Mouse (Mus musculus) cerebellum, adult 18-20 months (tissue): ENCODE measurements at regions not wholly inside any gene's neighbourhood (a gene's known extent, or its start where the extent isn't known, plus 50 kb on each side); places are given as distances from the start of the nearest gene placed in this dataset.
"Not testable (repeated sequence)": the region's sequence is repeated elsewhere in the genome, so short reads cannot be mapped to it uniquely, and the experiment has no call there.

Source experiments
- DNase-seq, 2 experiments: peaks; one replicate each; pipeline ENCODE4 v3.0.0; 2021

DNA sequence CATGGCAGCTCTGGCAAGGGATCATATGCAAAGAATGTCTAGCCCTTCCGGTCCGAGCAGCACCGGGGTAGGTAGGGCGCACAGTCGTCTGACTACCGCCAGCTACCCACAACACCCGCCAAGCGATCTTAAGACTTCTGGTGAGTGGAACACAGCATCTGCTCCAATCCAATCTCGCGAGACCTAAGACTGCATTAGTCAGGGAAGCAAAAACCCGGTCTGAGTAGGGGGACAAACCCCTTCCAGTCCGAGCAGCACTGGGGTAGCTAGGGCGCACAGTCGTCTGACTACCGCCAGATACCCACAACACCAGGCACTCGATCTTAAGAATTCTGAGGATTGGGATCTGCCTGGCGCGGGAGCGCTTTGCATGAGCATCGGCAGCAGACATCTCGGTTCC is 57.1 kb downstream of the Nap1l2 start:
- DNase-seq, result peak in 1 of 2 experiments; percentile 2

DNA sequence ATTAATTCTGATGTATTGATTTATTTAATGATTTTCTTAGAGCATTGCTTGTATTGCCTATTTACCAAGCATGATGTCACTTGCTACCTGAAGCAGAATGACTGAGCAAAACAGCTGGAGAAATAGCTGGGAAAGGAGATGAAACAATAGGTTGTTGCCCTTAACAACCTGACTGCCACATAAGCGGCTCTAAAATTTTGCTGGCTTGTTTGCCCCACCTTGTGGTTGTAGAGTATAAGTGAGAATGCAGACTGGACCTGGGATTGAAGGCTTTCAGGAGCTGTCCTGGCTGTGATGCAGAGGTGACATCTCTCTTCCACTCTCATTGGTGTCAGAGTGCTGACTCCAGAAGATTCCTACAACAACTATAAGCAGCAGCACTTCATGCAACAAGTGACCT is 77.3 kb downstream of the Nap1l2 start:
- peak; percentile 13 for DNase-seq

DNA sequence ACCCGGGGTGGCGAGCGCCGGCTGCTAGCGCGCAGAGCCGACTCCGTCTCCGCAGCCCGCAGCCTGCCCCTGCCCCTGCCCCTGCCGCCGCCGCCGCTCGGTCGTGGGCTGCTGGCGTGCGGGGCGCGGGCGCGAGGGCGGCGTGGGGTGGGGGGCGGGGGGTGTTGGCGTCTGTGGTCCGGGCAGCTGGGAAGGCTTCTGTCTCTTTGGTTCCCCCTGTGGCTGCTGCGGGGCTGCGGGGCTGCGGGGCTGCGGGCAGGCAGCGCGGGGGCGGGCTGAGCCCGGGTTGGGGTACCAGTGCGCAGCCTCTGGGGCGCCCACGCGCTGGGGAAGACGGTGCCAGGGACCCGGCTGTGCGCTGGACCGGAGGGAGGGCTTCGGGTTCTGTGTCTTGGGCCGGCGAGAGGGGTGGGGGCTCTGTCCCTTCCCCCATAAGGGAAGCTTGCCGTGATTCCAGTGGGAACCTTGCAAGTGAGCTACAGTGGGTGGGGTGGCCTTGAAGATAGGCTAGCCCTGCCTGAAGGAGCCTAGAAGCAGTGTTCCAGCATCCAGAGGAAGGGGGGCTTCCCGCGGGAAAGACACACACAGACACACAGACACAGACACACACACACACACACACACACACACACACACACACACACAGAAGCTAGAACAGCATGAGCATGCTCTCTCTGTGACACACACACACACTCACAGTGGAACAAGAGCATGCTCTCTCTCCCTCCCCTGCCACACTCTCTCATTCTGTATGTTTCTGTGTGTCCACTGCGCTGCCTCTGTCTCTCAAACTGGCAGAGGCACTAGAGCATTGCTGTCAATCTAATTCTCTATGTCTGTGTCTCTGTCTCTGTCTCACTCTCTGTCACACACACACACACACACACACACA is 118.5 kb downstream of the Nap1l2 start:
- not testable (repeated sequence) for DNase-seq

DNA sequence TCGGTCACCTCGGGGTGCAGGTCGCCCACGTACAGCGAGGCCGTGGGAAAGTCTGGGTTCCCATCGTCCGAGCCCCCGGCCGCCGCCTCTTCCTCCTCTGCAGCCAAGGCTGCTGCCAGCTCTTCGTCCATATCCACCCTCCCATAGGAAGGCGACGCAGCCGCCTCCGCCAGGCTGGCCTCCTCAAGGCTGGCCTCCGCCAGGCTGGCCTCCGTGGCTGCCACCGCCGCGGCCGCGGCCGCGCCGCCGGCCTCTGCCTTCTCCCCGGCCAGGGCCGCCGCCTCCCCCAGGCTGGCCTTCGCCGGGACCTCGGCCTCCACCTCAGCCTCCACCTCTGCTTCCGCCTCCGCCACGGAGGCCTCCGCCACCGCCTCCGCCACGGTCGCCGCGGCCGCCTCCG is 119.3 kb downstream of the Nap1l2 start:
- DNase-seq, result not testable (repeated sequence)

DNA sequence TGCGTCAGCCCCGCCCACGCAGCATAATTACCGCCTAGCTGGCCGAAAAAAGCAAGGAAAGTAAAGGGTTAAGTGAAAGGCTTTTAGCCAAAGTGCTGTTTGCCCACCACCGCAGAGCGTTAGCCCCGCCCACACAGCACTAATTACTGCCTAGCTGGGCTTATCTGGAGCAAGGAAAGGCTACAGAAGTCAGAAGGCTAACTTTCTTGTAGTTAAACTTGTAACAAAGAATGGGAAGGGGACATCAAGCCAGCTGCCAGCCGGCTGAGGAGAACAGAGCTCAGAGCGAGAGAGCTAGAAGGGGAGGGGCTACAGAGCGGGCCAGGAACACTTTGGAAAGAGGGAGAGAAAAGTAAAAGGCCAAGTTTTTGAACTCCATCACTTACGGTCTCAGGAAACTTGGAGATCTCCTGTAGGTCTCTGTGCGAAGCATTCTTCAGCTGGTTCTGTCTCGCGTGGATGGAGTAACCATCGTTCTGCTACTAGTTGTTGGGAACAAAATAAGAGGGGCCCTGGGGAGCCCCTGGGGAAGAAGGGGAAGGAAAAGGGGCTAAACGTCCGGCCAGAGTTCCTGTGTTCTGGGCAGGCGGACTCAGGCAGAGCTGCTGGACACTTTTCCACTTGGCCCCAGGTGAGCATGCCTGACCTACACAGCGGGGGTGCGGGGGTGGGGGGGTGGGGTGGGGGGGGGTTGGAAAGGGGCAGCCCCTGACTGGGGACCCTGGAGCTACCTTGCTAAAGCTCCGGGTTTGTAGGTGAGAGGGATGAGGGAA is 98.3 kb downstream of the 1700018G05Rik start:
- DNase-seq, result no peak

DNA sequence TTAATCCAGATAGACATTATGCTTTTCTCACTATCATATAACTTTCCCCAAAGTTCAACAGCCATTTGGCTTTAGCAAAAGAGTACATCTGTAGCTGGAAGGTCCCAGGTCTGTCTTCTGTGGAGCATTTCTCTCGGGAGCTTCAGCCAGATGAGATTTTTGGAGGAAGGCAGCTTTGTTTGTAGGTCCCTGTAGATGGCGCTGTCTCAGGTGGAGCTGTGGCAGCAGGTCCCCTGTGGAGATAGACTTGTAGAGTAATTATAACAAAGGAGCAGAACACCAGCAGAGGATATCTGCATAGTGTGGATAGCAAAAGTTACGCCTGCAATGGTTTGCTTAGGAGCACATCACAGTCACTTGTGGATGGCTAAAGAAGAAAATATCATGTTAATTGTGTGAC is 97.3 kb downstream of the 1700018G05Rik start:
- peak; percentile 7 to 27 for DNase-seq

DNA sequence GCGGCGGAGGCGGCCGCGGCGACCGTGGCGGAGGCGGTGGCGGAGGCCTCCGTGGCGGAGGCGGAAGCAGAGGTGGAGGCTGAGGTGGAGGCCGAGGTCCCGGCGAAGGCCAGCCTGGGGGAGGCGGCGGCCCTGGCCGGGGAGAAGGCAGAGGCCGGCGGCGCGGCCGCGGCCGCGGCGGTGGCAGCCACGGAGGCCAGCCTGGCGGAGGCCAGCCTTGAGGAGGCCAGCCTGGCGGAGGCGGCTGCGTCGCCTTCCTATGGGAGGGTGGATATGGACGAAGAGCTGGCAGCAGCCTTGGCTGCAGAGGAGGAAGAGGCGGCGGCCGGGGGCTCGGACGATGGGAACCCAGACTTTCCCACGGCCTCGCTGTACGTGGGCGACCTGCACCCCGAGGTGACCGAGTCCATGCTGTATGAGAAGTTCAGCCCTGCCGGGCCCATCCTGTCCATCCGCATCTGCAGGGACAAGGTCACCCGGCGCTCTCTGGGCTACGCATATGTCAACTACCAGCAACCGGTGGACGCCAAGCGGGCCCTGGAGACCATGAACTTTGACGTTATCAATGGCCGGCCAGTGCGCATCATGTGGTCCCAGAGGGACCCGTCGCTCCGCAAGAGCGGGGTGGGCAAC is 85.4 kb downstream of the 1700018G05Rik start:
- not testable (repeated sequence) for DNase-seq

DNA sequence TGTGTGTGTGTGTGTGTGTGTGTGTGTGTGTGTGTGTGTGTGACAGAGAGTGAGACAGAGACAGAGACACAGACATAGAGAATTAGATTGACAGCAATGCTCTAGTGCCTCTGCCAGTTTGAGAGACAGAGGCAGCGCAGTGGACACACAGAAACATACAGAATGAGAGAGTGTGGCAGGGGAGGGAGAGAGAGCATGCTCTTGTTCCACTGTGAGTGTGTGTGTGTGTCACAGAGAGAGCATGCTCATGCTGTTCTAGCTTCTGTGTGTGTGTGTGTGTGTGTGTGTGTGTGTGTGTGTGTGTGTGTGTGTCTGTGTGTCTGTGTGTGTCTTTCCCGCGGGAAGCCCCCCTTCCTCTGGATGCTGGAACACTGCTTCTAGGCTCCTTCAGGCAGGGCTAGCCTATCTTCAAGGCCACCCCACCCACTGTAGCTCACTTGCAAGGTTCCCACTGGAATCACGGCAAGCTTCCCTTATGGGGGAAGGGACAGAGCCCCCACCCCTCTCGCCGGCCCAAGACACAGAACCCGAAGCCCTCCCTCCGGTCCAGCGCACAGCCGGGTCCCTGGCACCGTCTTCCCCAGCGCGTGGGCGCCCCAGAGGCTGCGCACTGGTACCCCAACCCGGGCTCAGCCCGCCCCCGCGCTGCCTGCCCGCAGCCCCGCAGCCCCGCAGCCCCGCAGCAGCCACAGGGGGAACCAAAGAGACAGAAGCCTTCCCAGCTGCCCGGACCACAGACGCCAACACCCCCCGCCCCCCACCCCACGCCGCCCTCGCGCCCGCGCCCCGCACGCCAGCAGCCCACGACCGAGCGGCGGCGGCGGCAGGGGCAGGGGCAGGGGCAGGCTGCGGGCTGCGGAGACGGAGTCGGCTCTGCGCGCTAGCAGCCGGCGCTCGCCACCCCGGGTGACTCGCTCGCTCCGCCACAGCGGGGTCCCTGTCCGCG is 84.4 kb downstream of the 1700018G05Rik start:
- not testable (repeated sequence) for DNase-seq

DNA sequence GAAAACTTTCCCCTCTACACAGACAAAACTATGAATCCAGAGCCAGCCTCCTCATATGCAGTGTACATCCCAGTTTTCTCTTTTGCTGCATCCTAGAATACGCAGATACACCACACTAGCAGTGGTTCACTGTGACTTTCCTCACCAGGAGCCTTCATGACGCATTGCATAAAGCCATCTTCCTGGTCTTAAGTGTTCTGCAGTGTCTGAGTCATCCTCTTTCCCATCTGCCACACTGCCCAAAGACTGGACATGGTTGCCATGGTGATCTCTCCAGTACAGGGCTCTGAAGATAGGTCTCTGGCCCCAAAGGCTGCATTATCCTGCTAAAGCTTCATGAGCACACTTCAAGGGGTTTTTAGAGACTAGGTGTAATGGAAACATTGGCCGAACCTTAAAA is 65.8 kb downstream of the 1700018G05Rik start:
- DNase-seq, result not testable (repeated sequence)
